Mouse (Mus musculus): Measurements from ENCODE around the gene Chd9. TPM values are rescaled to one million over a fixed set of nuclear protein-coding genes. Genes with fewer than 3 reads are reported as not detected.
A peak's percentile ranks its signal among the peaks of the same experiment; 100 is the strongest.

Gene Chd9
- polyA plus RNA-seq, 1 experiment from 2014 or later: 43.9 TPM

DNA sequence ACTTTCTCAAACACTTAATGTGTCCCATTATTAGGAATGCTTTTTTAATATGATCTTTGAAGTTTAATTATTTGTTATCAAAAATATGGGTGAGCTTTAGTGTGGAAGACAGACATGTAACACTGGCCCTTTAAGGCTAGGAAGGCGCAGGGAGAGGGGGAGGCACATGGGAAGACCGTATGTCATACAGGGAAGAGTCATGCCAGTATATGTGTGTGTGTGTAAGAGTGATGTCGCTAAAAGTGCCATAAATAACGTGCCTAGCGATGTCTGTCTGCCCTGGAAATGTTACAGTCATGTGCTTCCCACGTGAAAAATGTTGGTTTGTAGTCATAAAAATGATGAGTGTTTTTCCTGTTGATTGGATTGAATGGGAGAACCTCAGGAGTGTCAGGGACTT is 208.8 kb downstream of the Chd9 start:
- WGBS: 74% methylated on average over 6 of the region's 6 CpGs
- H3K27ac ChIP-seq: no peak overlapping the region
- H3K9ac ChIP-seq: no peak overlapping the region
- peaks cover 90% of the 10 kb centered on the region for H3K36me3 ChIP-seq
- no peak for ATAC-seq (replicated peaks; ENCODE audit: insufficient number of reproducible peaks, insufficient read depth, low FRiP score, low read depth)
- no peaks in the 10 kb centered on the region for H3K4me1 ChIP-seq (replicated peaks)
- no peaks in the 10 kb centered on the region for H3K27me3 ChIP-seq
- H3K4me3 ChIP-seq: no peak overlapping the region
- H3K9me3 ChIP-seq (replicated peaks): no peaks in the 10 kb centered on the region
- H3K4me2 ChIP-seq: no peak overlapping the region

DNA sequence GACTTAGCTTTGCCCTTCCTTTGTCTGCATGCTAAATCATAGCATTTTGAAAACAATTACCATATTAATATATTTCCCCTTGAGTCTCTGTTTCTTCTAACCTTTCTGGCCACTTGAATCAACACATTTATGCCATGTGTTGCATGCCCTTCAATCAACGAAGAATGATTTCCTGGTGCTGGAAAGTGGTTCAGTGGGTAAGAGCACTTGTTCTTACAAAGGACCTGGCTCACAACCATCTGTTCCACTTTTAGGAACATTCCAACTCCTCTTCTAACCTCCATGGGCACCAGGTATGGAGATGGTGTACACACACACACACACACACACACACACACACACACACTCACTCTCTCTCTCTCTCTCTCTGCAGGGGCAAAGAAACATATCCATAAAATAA is 210.5 kb downstream of the Chd9 start:
- H3K4me2 ChIP-seq: no peak overlapping the region
- peaks cover 90% of the 10 kb centered on the region for H3K36me3 ChIP-seq
- H3K9me3 ChIP-seq (replicated peaks): no peaks in the 10 kb centered on the region
- H3K9ac ChIP-seq: no peak overlapping the region
- no peaks in the 10 kb centered on the region for H3K4me1 ChIP-seq (replicated peaks)
- ATAC-seq (replicated peaks; ENCODE audit: insufficient number of reproducible peaks, insufficient read depth, low FRiP score, low read depth): no peak
- H3K27me3 ChIP-seq: no peaks in the 10 kb centered on the region
- WGBS: 71% methylated on average over 1 of the region's 1 CpGs
- H3K27ac ChIP-seq: no peak overlapping the region
- no peak overlapping the region for H3K4me3 ChIP-seq

GRCm38 (mm10) chr8:91046370-91046769 is 218.2 kb downstream of the Chd9 start:
- Histone ChIP-seq H3K4me2 (no peak overlapping the region), H3K36me3 (peaks cover 67% of the 10 kb centered on the region), H3K9me3 (replicated peaks) (no peaks in the 10 kb centered on the region), H3K9ac (no peak overlapping the region), H3K4me1 (replicated peaks) (peaks cover 7% of the 10 kb centered on the region), H3K4me3 (no peak overlapping the region), H3K27me3 (no peaks in the 10 kb centered on the region), H3K27ac (no peak overlapping the region)
- 86% methylated on average over 4 of the region's 4 CpGs for WGBS
- no peak for ATAC-seq (replicated peaks; ENCODE audit: insufficient number of reproducible peaks, insufficient read depth, low FRiP score, low read depth)

GRCm38 (mm10) chr8:91051037-91051436 is 222.9 kb downstream of the Chd9 start:
- H3K4me3 ChIP-seq: no peak overlapping the region
- H3K9me3 ChIP-seq (replicated peaks): no peaks in the 10 kb centered on the region
- WGBS: 18% methylated on average over 8 of the region's 8 CpGs
- H3K27ac ChIP-seq: peak overlapping the region; percentile 17; the same call in 1 of the 2 replicates
- H3K4me2 ChIP-seq: no peak overlapping the region
- peaks cover 9% of the 10 kb centered on the region for H3K4me1 ChIP-seq (replicated peaks)
- no peaks in the 10 kb centered on the region for H3K27me3 ChIP-seq
- no peak for ATAC-seq (replicated peaks; ENCODE audit: insufficient number of reproducible peaks, insufficient read depth, low FRiP score, low read depth)
- H3K9ac ChIP-seq: no peak overlapping the region; the same call in 1 of the 2 replicates
- peaks cover 43% of the 10 kb centered on the region for H3K36me3 ChIP-seq

GRCm38 (mm10) chr8:91054418-91054817 is 226.3 kb downstream of the Chd9 start:
- Histone ChIP-seq H3K27ac (no peak overlapping the region), H3K4me2 (no peak overlapping the region), H3K36me3 (peaks cover 23% of the 10 kb centered on the region), H3K9ac (no peak overlapping the region), H3K4me3 (no peak overlapping the region), H3K4me1 (replicated peaks) (peaks cover 9% of the 10 kb centered on the region), H3K9me3 (replicated peaks) (no peaks in the 10 kb centered on the region), H3K27me3 (no peaks in the 10 kb centered on the region)
- no peak for ATAC-seq (replicated peaks; ENCODE audit: insufficient number of reproducible peaks, insufficient read depth, low FRiP score, low read depth)
- 89% methylated on average over 4 of the region's 4 CpGs for WGBS

DNA sequence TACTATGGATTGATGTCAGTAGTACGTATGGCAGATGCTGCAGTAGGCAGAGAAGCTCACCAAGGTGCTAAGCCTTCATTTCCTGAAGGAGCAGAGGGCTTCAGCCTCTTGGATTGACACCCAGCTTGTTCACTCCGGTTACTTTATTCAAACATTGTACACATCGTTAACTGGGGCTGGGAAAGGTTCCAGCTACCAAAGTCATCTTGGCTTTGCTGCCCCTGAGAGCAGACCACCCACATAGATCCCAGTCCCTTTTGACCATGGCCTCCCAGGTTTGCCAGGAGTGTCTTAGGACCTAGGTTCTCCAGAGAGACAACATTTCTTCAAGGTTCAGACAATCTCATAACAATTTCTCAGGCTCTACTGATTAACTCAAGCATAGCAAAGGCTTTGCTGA is 228.7 kb downstream of the Chd9 start:
- no peak for ATAC-seq (replicated peaks; ENCODE audit: insufficient number of reproducible peaks, insufficient read depth, low FRiP score, low read depth)
- Histone ChIP-seq H3K27ac (no peak overlapping the region), H3K4me3 (no peak overlapping the region), H3K36me3 (peaks cover 11% of the 10 kb centered on the region), H3K4me1 (replicated peaks) (peaks cover 10% of the 10 kb centered on the region), H3K4me2 (no peak overlapping the region), H3K27me3 (no peaks in the 10 kb centered on the region), H3K9ac (no peak overlapping the region), H3K9me3 (replicated peaks) (no peaks in the 10 kb centered on the region)
- 55% methylated on average over 3 of the region's 3 CpGs for WGBS

GRCm38 (mm10) chr8:91059086-91059578 is 231.0 kb downstream of the Chd9 start:
- no peak for ATAC-seq (replicated peaks; ENCODE audit: insufficient number of reproducible peaks, insufficient read depth, low FRiP score, low read depth)
- Histone ChIP-seq H3K9me3 (replicated peaks) (no peaks in the 10 kb centered on the region), H3K36me3 (no peaks in the 10 kb centered on the region), H3K4me2 (no peak overlapping the region), H3K4me3 (no peak overlapping the region), H3K9ac (no peak overlapping the region), H3K27me3 (no peaks in the 10 kb centered on the region), H3K4me1 (replicated peaks) (peaks cover 10% of the 10 kb centered on the region), H3K27ac (no peak overlapping the region)

- 65% methylated on average over 7 of the region's 7 CpGs for WGBS
- Histone ChIP-seq H3K9ac (no peak overlapping the region), H3K4me2 (no peak overlapping the region), H3K27ac (no peak overlapping the region), H3K4me3 (no peak overlapping the region), H3K36me3 (no peaks in the 10 kb centered on the region), H3K27me3 (no peaks in the 10 kb centered on the region), H3K9me3 (replicated peaks) (no peaks in the 10 kb centered on the region), H3K4me1 (replicated peaks) (peaks cover 10% of the 10 kb centered on the region)
- ATAC-seq (replicated peaks; ENCODE audit: insufficient number of reproducible peaks, insufficient read depth, low FRiP score, low read depth): no peak
Observed at GRCm38 (mm10) chr8:91059884-91060510, 231.8 kb downstream of the Chd9 start.

GRCm38 (mm10) chr8:91060555-91061471 is 232.7 kb downstream of the Chd9 start:
- H3K9me3 ChIP-seq (replicated peaks): no peaks in the 10 kb centered on the region
- ATAC-seq (replicated peaks; ENCODE audit: insufficient number of reproducible peaks, insufficient read depth, low FRiP score, low read depth): no peak
- H3K27me3 ChIP-seq: no peaks in the 10 kb centered on the region
- no peak overlapping the region for H3K9ac ChIP-seq
- H3K36me3 ChIP-seq: no peaks in the 10 kb centered on the region
- 72% methylated on average over 19 of the region's 19 CpGs for WGBS
- H3K27ac ChIP-seq: no peak overlapping the region
- no peak overlapping the region for H3K4me3 ChIP-seq
- H3K4me1 ChIP-seq (replicated peaks): peaks cover 10% of the 10 kb centered on the region
- H3K4me2 ChIP-seq: no peak overlapping the region

- H3K4me1 ChIP-seq (replicated peaks): peaks cover 16% of the 10 kb centered on the region
- ATAC-seq (replicated peaks; ENCODE audit: insufficient number of reproducible peaks, insufficient read depth, low FRiP score, low read depth): no peak
- no peak overlapping the region for H3K27ac ChIP-seq
- H3K9me3 ChIP-seq (replicated peaks): no peaks in the 10 kb centered on the region
- H3K36me3 ChIP-seq: no peaks in the 10 kb centered on the region
- 54% methylated on average over 4 of the region's 4 CpGs for WGBS
- H3K27me3 ChIP-seq: no peaks in the 10 kb centered on the region
- H3K9ac ChIP-seq: no peak overlapping the region
- no peak overlapping the region for H3K4me3 ChIP-seq
- no peak overlapping the region for H3K4me2 ChIP-seq
Observed at GRCm38 (mm10) chr8:91065179-91065578, 237.0 kb downstream of the Chd9 start.

- Histone ChIP-seq H3K27ac (no peak overlapping the region), H3K9me3 (replicated peaks) (no peaks in the 10 kb centered on the region), H3K36me3 (no peaks in the 10 kb centered on the region), H3K27me3 (no peaks in the 10 kb centered on the region), H3K4me2 (peak overlapping the region; percentile 66), H3K4me3 (peak overlapping the region; percentile 94), H3K9ac (0 out of 2 replicates have a peak overlapping the region, but pooled peaks have one; percentile 2), H3K4me1 (replicated peaks) (peaks cover 18% of the 10 kb centered on the region)
- WGBS: 8% methylated on average over 10 of the region's 10 CpGs
- peak; percentile 0; the same call in 1 of the 2 replicates for ATAC-seq (replicated peaks; ENCODE audit: insufficient number of reproducible peaks, insufficient read depth, low FRiP score, low read depth)
Observed at GRCm38 (mm10) chr8:91069407-91069806, 241.3 kb downstream of the Chd9 start.

All from heart, embryonic 15.5 days (tissue).